Mouse (Mus musculus): Measurements from ENCODE around the gene Spata25.
"Not testable (repeated sequence)": the region's sequence is repeated elsewhere in the genome, so short reads cannot be mapped to it uniquely, and the experiment has no call there.

Gene Spata25

GRCm38 (mm10) chr2:164828437-164828836, at the start of gene Spata25:
Gene Spata25 (minus strand): TSS chr2:164828537.
- DNase-seq (ENCODE audit: low read depth), result no peak

GRCm38 (mm10) chr2:164877376-164878215, 49.3 kb upstream of the Spata25 start:
- peak; percentile 38 for DNase-seq (ENCODE audit: low read depth)

- not testable (repeated sequence) for DNase-seq (ENCODE audit: low read depth)
These were observed 47.3 kb upstream of the Spata25 start for GRCm38 (mm10) chr2:164875648-164876047.

- DNase-seq (ENCODE audit: low read depth), result no peak
These were observed 46.0 kb upstream of the Spata25 start for GRCm38 (mm10) chr2:164874239-164874769.

GRCm38 (mm10) chr2:164873621-164874020, 45.3 kb upstream of the Spata25 start:
- DNase-seq (ENCODE audit: low read depth), result no peak

- DNase-seq (ENCODE audit: low read depth), result no peak
These were observed 43.4 kb upstream of the Spata25 start for GRCm38 (mm10) chr2:164871602-164872303.

GRCm38 (mm10) chr2:164868491-164868890, 40.2 kb upstream of the Spata25 start:
- peak; percentile 73 for DNase-seq (ENCODE audit: low read depth)

GRCm38 (mm10) chr2:164867566-164867965, 39.2 kb upstream of the Spata25 start:
- DNase-seq (ENCODE audit: low read depth), result peak; percentile 50

- peak; percentile 54 for DNase-seq (ENCODE audit: low read depth)
These were observed 38.6 kb upstream of the Spata25 start for GRCm38 (mm10) chr2:164866741-164867551.

- no peak for DNase-seq (ENCODE audit: low read depth)
These were observed 36.3 kb upstream of the Spata25 start for GRCm38 (mm10) chr2:164864593-164864992.

- DNase-seq (ENCODE audit: low read depth), result not testable (repeated sequence)
These were observed 35.1 kb upstream of the Spata25 start for GRCm38 (mm10) chr2:164863411-164863810.

GRCm38 (mm10) chr2:164862179-164862861, 34.0 kb upstream of the Spata25 start:
- no peak for DNase-seq (ENCODE audit: low read depth)

GRCm38 (mm10) chr2:164861094-164861493, 32.8 kb upstream of the Spata25 start:
- DNase-seq (ENCODE audit: low read depth), result no peak

- DNase-seq (ENCODE audit: low read depth), result no peak
These were observed 31.5 kb upstream of the Spata25 start for GRCm38 (mm10) chr2:164859640-164860432.

GRCm38 (mm10) chr2:164859155-164859554, 30.8 kb upstream of the Spata25 start:
- no peak for DNase-seq (ENCODE audit: low read depth)

GRCm38 (mm10) chr2:164857842-164858553, 29.7 kb upstream of the Spata25 start:
- DNase-seq (ENCODE audit: low read depth), result peak; percentile 39

- DNase-seq (ENCODE audit: low read depth), result peak; percentile 66
These were observed 28.9 kb upstream of the Spata25 start, which contains the start of gene Pltp for GRCm38 (mm10) chr2:164857101-164857821. Gene Pltp (minus strand): TSS chr2:164857711.

- peak; percentile 37 for DNase-seq (ENCODE audit: low read depth)
These were observed 28.2 kb upstream of the Spata25 start for GRCm38 (mm10) chr2:164856309-164857100.
